Mouse (Mus musculus): ENCODE results near the gene Amotl1.

- TF ChIP-seq CTCF (IDR thresholded peaks at IDR 0.05; ENCODE audit: low read depth, low read length), result no peak
- no peak for TF ChIP-seq GATA1 (IDR thresholded peaks at IDR 0.05; ENCODE audit: borderline replicate concordance, low read length)
- no peak for TF ChIP-seq GATA2 (IDR thresholded peaks at IDR 0.05; ENCODE audit: borderline replicate concordance, low read depth, low read length)
- no peak for TF ChIP-seq TAL1 (conservative IDR thresholded peaks at IDR 0.05; ENCODE audit: low read depth, low read length)
Observed at GRCm38 (mm10) chr9:14596858-14597257, 48.0 kb downstream of the Amotl1 start.

Measured in G1E (cell line).